Mouse (Mus musculus) heart, adult 8-10 months (tissue): ENCODE results near the gene Cryl1. TPM values are rescaled to one million over a fixed set of nuclear protein-coding genes. Genes with fewer than 3 reads are reported as not detected.

Experiments used
- DNase-seq: peaks from one replicate; pipeline ENCODE4 v3.0.0; 2022; ENCODE audit warnings: low spot score
- total RNA-seq, 4 experiments: library from RNA; stranded (reverse); gene quantifications; 2 replicates each; pipeline ENCODE4 v1.2.4; 2022

Gene Cryl1
- total RNA-seq, 4 experiments from 2014 or later, result 6.5 to 8.4 (median 7.5) TPM

- no peak for DNase-seq
Measured at GRCm38 (mm10) chr14:57318812-57319211, 79.5 kb downstream of the Cryl1 start.

- DNase-seq, result no peak
Measured at GRCm38 (mm10) chr14:57316662-57317600, 81.4 kb downstream of the Cryl1 start.

DNA sequence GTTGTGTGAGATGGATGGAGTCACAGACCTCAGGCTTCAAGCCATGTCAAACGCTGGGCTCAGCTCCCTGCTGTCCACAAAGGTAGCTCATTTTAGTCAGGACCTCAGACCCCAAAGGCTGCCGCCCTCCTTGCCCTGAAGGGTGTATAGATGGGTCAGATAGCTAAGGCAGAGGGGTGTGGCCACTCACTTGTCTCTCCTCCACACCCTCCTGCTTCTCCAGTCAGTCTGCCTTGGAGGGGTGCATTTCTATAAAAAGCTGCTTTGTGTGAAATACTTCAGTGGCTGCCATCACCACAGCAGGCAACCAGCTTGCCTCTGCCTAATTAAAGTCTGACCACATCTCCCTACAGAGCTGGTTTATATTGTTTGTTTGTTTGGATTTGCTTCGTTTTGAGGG, 82.4 kb downstream of the Cryl1 start:
- no peak for DNase-seq

DNA sequence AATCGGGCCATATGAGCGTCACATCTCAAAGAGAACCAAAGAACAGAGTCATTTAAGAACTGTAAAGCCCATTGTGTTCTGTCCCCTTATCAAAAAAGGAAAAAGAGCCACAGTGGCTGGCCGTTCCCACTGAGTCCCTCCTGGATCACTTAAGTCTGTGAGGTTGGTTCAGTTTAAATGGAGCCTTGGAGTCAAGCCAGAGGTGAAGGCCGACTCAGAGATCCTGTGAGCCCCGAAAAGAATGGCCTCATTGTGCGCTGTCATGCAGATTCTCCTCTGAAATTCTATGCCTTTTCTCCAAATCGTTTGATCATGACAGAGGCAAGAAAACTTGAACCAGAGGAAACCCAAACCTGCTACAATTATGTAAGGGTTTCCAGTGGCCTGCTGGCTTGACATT, 82.8 kb downstream of the Cryl1 start:
- DNase-seq, result no peak

GRCm38 (mm10) chr14:57301600-57302230, 96.6 kb downstream of the Cryl1 start:
- no peak for DNase-seq

DNA sequence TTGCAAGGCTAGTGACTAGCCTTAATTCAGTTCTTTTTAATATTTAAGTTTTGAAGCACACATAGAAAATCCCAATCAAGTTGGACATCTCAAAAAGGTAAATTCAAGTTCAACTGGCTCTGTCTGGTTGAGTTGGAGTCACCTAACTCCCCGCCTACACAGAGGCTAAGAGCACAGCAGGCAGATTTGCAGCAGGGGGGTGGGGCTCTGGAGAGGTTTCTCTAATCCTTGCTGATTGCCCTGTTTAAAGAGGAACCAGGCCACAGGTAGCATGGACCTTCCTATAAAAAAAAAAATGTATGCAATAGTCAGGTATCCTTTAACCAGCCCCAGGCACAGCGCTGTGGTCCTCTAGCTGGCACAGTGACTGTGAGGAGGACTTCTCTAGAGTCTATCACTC, 97.8 kb downstream of the Cryl1 start:
- DNase-seq, result no peak

DNA sequence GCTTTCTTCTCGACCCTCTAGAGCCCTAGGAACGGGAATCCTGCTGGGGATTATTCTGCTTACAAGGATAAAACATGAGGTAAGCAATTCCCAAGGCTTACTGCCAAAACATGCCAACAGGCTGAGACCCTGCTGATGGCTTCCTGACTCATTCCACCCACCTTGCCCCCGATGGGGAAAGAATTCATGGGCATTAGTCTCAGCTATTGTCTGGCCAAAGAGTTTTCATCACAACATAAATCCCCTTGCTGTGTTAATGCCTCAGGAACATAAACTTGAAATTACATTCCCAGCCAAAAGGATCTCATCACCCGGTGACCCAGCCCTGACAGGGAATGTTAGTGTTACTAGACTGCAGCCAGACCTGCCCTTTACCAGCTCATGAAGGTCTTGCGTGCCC, 100.7 kb downstream of the Cryl1 start:
- DNase-seq, result no peak

- DNase-seq, result no peak
Measured at GRCm38 (mm10) chr14:57291399-57291942, 106.9 kb downstream of the Cryl1 start.

DNA sequence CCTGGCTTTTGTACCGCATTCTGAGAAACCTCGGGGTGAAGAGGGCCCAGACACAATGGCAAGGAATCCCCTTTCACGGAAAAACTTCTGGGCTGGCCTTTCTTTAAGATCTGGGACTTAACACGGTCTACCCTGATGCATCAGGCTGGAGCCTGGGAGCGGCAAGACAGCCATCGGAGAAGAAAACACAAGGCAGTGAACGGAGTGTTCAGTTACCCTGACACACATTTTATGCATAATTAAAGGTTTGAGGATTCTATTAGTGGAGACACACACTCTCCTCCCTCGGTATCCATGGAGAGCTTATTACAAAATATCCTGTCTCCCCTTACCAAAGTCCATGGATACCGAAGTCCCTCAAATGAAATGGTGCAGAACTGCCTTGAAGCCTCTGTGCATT, 109.2 kb downstream of the Cryl1 start:
- DNase-seq, result no peak

GRCm38 (mm10) chr14:57283816-57284215, 114.5 kb downstream of the Cryl1 start:
- DNase-seq, result no peak

DNA sequence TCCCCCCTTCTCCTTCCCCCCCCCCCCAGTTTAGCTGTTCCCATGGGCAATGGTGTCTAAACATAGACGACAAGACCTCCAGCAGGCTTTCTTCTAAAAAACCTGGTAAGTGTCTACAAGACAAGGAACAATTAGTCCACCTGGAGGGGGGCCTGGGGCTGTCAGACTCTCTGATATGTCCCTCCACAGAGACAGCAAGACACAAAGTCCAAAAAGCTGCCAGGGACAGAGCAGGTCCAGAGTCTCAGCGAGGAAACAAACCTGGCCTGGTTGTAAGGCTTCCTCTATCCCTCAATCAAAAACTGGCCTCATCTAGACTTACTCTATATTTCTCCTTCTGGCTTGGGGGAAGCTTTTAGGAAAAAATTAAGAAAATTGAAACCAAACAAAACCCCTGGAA, 115.7 kb downstream of the Cryl1 start:
- no peak for DNase-seq

- DNase-seq, result no peak
Measured at GRCm38 (mm10) chr14:57280835-57281234, 117.5 kb downstream of the Cryl1 start.

DNA sequence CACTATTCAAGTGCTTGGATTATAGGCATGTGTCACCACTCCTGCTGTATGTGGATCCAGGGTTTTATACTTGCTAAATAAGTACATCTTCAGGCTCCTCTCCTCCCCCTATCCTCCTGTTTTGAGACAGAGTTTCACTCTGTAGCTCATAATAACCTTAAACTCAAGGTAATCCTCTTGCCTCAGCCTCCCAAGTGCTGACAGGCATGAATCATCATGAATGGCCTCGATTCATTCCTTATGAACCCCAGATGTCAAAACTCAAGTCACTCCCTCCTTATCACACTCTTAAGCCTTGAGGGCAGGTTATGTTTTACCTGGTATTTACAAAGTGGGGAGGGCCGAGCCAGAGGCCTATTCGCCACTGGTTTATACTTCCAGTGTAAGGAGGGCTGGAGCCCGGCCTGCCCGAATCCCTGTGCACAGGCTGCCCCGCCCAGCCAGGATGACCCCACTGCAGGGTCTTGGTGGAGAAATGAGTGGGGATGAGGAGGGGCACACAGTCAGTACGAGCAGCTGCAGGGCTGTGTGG, 121.8 kb downstream of the Cryl1 start:
- no peak for DNase-seq

GRCm38 (mm10) chr14:57272341-57272740, 126.0 kb downstream of the Cryl1 start:
- no peak for DNase-seq

GRCm38 (mm10) chr14:57271861-57272260, 126.5 kb downstream of the Cryl1 start:
- DNase-seq, result no peak

DNA sequence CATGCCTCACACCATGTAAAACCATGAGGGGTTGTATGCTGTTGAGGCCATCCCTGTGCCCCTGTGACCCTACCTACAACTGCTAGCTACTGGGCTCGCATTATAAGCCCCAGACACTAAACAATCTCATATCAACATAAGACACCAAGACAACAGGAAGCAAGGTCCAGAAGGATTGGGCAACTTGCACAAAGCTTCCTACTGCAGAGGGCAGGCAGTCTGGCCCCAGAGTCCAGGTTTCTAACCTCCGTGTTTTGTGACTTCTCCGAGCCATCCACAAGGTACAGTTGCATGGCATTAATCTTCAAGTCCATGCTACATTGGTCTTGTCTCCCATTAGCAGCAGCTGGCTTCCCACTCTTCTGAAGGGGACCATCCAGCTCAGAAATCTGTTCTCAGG, 129.4 kb downstream of the Cryl1 start:
- no peak for DNase-seq

DNA sequence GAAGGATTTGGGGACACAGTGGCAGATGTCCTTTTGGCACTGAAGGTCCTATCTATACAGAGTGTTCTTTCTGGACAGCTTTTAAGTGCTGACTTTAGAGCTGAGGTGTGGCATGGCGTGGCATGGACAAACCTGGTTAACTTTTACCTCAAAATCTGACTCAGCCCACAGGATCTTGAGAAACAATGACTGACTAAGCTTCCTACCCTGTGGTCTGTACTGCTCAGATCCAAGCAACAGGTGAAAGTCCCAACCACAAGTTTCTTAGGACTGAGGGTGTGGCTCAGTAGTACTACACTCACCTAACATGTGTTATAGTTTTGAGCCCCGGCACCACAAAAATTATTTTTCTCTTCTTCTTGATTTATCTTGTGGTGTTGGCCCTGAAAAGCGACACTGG, 130.0 kb downstream of the Cryl1 start:
- DNase-seq, result no peak

DNA sequence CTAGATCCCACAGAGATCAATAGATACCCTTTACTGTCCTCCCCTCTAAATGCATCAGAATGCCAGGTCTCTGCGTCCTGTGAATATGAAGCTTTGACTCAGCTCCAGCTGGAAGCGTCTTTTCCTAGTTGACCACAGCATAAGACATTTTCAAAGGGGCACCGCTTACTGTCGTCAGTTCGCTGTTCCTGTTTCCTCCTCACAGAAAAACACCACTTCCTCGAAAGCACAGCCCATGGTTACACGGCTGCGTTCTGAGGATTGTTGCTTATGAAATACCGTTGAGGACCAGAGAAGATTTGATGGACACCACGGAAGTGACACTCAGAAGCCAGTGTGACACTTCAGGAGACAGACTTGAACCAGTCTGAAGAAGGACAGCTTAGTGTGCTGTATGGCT, 134.4 kb downstream of the Cryl1 start:
- DNase-seq, result no peak

DNA sequence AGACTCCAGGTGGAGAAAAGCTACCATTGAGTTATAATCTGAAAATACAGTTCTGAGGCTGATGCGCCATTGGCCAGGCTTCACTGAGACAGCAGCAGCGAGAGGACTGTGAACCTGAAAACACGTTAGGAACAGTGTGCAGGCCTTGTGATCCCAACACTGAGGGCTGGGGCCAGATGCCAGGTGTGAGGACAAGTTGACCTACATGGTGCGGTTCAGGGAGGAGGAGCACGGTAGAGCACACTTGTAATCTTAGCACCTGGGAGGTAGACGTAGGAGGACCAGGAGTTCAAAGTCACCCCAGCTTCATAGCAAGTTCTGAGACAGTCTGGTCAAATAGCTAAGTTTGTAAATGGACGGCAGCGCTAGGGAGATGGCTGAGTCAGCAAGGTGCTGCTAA, 139.0 kb downstream of the Cryl1 start:
- DNase-seq, result no peak

GRCm38 (mm10) chr14:57248661-57249060, 149.7 kb downstream of the Cryl1 start:
- no peak for DNase-seq

DNA sequence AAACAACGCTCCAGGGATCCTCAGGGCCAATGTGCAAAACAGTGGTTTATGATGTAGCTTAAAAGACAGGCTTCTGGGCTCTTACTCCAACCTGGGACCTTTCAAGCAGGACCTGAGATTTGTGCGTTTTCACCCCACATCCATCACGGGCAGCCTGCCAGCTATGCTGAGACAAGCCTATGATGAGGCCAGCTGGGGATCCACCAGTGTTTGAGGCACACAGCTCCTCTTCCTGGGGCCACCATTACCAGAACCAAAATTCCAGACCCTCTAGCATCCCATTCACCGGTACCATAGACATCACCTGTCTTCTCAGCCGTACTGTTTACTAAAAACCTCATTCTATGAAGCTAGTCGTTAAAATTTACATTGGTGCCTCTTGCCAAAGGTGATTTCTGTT, 151.8 kb downstream of the Cryl1 start:
- DNase-seq, result no peak

DNA sequence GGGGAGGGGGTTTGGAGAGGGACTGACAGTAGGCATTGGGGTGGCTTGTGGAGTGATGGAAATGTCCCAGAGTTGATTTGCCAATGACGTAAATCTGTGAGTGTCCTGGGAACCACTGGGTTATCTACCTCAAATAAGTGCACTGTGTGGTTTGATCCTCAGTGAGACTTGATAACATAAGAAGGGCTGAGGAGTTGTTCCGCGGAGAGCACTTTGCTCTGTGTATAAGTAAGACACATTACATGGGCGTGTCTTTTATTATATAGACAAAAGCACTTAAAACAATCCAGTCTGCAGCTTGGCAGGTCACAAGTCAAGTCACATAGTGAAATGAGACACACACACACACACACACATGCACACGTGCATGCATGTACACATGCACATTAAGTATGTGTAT, 155.4 kb downstream of the Cryl1 start:
- DNase-seq, result no peak

DNA sequence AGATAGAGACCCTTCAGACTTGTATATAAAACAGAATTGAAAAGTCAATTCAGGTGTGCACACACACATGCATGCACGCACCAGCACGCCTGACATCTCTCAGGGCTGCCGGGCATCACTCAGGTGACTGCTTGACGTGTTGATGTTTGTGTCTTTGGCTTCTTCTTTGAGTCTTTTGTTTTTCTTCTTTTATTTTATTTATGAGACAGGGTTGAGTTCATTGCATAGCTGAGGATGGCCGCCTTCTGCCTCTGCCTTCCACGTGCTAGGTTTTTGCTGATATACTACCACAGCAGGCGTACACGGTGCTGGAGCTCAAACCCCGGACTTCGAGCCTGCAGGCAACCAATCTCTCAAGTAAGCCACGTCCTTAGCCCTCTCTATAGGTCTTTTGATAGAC, 163.1 kb downstream of the Cryl1 start:
- no peak for DNase-seq
